Mouse (Mus musculus): Measurements from ENCODE around the gene Tmem259. TPM values are rescaled to one million over a fixed set of nuclear protein-coding genes. Genes with fewer than 3 reads are reported as not detected.
"Not testable (repeated sequence)": the region's sequence is repeated elsewhere in the genome, so short reads cannot be mapped to it uniquely, and the experiment has no call there.

Tmem259 gene
- polyA plus RNA-seq, 3 experiments from 2014 or later: 2.0 to 2.5 (median 2.0) TPM

DNA sequence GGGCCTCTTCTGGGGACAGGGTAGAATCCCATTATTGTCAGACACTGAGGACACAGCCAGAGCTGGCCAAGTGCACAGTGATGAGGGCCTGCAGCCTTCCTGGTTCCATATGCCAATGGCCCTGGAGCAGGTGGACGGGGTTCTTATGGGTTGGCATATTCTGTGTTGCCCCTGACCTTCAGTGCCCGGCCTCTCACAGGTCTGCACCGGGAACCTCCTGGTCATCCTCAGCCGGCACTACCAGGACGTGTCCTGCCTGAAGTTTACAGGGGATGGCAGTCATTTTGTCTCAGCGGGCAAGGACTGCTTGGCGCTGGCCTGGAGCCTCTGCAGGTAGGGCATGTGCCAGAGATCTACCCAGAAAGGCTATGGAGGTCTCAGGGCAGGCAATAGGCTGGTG is 19.4 kb downstream of the Tmem259 start:
- no peak for ATAC-seq

DNA sequence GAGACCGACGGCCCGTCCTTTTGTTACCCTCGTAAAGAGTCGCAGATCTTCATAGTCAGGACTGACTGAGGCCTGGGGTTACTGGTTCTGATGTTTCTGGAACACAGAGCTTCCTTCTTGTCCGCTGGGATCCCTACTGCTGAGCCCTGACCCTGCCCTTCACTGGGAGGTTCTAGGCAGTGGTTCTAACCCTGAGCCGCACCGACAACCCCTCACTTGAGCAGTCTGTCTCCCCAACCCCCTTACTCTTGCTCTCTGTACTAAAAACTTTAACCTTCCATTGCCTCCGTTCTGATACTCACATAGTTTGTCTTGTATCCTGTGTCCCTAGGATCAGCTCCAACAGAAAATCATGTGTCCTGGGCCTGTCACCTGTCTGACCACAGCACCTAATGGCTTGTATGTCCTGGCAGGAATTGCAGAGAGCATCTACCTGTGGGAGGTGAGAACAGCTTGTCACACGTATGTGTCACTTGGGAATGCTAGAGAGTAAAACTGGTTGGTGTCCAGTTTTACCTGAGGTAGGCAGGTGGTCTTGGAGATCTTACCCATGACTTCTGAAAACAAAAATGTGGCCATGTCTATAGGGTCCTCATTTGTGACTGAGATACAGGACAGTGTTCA is 23.3 kb downstream of the Tmem259 start:
- no peak for ATAC-seq

- peak; percentile 93 for ATAC-seq
These were observed 24.1 kb downstream of the Tmem259 start, which contains the start of gene Wdr18 for GRCm38 (mm10) chr10:79959847-79960601. Wdr18 (plus strand) TSS chr10:79960152.

GRCm38 (mm10) chr10:79959412-79959811 is 24.7 kb downstream of the Tmem259 start:
- not testable (repeated sequence) for ATAC-seq

- no peak for ATAC-seq
These were observed 25.9 kb downstream of the Tmem259 start for GRCm38 (mm10) chr10:79958140-79958816.

DNA sequence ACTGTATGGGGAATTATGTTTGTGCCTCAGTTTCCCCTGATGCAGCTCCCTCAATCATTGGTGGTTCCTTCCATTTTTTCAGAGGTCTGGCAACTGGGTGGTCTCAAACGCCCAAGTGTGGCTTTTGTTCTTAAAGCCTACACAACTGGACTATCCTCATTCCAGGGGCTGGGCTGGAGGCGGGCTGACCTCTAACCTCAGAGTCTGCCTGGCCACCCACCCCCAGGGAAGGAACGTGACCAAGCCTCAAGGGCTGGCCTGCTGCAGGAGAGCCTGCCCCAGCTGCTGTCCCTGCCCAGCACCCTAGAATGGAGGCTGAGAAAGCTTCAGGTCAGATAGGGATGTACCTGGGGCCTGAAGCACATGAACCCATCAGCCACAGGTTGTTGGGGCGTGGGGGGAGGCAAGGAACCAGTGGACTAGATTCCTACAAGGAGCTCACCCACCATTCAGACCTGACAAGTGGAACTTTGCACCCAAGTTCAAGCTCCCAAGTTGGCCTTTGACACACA is 27.4 kb downstream of the Tmem259 start:
- ATAC-seq: no peak

GRCm38 (mm10) chr10:79955691-79956090 is 28.4 kb downstream of the Tmem259 start:
- ATAC-seq: no peak

DNA sequence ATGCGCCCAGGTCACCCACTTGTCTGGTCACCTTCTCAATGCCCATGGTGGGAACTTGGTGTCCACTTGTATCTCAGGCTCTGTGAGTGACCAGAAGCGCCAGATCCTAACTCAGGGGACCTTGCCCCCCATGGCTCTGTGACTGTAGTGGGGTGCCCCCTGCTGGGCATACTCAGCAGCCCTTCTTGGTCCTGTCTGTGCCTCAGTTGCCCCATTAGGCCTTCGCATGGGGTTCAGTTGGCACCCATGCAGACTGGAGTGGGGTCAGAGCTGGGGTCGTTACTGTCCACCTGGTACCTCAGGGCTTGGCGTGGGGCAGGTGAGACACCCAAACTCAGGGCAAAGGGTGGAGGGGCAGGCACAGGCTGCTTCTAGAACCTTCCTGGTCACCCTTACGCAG is 30.2 kb downstream of the Tmem259 start:
- no peak for ATAC-seq

DNA sequence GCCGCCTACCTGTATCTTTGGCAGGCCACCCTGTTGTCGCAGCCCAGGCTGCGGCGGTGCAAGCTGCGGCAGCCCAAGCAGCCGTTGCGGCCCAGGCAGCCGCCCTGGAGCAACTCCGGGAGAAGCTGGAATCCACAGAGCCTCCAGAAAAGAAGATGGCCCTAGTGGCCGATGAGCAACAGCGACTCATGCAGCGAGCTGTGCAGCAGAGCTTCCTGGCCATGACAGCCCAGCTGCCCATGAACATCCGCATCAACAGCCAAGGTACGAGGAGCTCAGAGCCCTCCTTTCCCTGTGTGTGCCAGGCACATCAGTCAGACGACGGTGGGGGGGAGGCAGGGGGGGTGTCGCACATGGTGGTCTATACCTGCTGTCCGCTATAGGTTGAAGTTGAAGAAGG is 33.5 kb downstream of the Tmem259 start:
- no peak for ATAC-seq

- no peak for ATAC-seq
These were observed 34.3 kb downstream of the Tmem259 start for GRCm38 (mm10) chr10:79949873-79950272.

DNA sequence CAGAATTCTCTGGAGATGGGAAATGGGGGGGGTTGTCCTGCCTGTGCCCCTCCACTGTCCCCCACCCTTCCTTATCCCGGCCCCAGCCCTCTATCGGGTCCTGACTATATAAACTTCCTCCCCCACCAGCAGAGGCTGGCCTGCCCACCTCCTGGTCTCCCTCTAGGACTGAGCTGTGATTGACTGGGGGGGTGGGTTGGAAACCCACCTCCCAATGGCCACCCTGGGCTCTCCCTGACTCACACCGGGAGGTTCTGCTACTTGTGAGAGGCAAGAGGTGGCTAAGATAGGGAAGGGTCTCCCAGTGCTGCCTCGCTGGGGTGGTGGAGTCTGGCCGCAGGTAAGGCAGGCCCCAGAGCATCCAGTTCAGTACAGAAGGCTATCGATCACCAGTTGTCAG is 36.6 kb downstream of the Tmem259 start:
- ATAC-seq: no peak

GRCm38 (mm10) chr10:79946752-79947322 is 37.3 kb downstream of the Tmem259 start:
- ATAC-seq: no peak

- no peak for ATAC-seq
These were observed 38.5 kb downstream of the Tmem259 start for GRCm38 (mm10) chr10:79945507-79946234.

GRCm38 (mm10) chr10:79943471-79943901 is 40.6 kb downstream of the Tmem259 start:
- ATAC-seq: no peak

DNA sequence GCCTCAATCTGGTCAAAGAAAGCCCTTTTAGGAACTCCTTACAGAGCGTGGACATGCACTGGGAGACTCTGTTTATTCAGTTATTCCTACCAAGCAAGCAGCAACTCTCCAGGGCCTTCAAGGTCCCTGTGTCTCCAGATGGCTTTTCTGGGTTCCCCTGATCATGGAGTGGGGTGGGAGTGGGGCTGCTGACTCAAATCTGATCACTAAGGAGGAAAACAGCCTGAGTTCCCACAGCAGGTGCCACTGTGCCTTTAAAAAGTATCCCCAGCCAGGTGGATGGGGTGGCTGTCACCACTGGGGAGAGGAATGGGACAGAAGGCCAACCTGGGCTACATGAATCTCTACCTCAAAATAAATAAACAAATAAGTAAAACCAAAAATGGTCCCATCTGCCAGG is 41.1 kb downstream of the Tmem259 start:
- no peak for ATAC-seq

- ATAC-seq: no peak
These were observed 43.4 kb downstream of the Tmem259 start for GRCm38 (mm10) chr10:79940749-79941148.

DNA sequence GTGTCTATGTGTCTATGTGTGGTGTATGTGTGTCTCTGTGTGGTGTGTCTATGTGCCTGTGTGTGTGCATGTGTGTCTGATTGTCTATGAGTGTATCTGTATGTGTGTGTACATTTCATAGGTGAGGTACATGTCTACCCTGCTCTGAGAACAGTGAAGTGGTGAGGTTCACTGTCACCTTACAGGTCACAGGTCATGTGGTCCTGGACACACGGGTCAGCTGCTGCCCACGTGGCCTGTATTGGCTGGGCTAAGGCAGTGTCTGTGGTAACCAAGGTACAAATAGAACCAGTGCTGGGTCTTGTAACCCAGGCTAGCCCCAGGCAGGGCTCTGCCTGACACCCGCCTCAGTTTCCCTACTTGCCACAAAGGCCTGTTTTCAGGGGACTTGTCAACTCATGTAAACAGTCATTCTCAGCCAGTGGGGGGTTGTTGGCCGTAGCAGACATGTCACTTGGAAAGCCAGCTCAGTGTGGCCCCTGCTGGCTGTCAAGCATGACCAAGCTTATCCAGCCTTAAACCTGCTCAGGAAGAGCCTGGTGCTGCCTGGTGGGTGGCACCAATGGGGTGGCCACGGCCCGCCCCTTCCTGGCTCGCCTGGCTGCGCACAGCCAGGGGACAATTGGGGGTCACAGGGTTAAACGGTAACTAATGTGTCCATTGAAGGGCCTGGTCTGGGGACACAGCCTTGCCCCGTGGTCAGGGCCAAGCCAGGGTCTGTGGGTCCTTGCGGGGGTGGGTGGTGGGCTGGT is 46.2 kb downstream of the Tmem259 start:
- no peak for ATAC-seq

DNA sequence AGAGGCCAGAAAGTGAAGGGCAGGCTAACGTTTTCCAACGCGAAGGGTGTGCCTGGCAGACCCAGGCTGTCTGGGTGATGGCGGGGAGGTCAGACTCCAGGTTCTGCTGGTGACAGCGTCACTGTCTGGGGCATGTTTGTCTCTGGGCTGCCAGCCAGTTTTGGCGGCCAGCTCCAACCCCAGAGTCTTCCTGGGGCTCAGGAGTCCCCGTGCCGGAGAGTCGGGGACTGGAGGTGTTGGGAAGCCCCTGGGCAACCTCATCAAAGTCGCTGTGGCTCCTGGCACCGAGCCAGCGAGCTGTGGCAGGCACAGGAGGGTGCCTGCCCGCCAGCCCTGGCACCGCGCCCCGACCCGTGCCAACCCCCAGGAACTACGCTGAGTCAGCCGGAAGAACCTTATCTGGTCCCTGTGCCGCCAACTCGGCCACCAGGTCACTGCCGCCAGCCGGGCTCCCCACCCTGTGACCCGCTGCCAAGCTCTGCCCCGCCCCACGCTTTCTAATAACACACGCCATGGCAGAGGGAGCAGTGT is 47.2 kb downstream of the Tmem259 start:
- peak; percentile 84 for ATAC-seq

GRCm38 (mm10) chr10:79936284-79936910 is 47.7 kb downstream of the Tmem259 start:
- no peak for ATAC-seq

DNA sequence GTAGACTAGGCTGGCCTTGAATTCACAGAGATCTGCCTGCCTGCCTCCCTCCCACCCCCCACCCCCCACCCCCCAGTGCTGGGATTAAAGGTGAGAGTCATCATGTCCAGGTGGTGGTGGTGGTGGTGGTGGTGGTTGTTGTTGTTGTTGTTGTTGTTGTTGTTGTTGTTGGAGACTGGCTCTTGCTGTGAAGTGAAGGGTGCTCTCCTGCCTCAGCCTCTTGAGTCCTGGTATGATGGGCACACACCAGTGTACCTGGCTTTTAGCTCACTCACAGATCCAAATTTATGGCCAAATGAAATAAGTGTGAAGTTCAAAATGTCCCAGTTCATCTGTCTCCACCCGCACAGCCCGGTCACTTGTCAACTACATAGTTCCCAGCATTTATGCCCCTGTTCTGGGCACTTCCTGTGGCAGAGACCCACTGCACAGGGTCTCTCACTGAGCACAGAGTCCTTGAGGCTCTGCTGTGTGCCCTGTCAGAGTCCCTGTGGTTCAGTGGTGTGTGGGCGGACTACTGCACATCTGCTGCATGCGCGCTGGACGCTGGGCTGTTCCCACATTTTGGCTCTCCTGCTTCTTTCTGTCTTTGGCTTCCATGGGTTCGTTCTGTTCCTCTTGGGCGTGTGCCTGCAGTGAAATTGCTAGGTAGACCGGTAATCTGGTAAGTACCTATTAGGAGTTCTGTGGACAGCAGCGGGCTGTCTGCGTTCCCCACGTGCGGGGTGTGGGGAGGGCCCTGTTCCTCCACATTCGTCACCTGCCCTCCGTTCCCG is 49.1 kb downstream of the Tmem259 start:
- ATAC-seq: no peak

Measured in inflammation-experienced regulatory T-cells, adult 6 months (primary cell).